Mouse (Mus musculus): ENCODE data around the gene Clstn1. TPM values are rescaled to one million over a fixed set of nuclear protein-coding genes. Genes with fewer than 3 reads are reported as not detected.
A peak's percentile ranks its signal among the peaks of the same experiment; 100 is the strongest.

Clstn1 gene
- total and polyA plus RNA-seq, 3 experiments, result 25.6 to 88.3 (median 86.7) TPM

DNA sequence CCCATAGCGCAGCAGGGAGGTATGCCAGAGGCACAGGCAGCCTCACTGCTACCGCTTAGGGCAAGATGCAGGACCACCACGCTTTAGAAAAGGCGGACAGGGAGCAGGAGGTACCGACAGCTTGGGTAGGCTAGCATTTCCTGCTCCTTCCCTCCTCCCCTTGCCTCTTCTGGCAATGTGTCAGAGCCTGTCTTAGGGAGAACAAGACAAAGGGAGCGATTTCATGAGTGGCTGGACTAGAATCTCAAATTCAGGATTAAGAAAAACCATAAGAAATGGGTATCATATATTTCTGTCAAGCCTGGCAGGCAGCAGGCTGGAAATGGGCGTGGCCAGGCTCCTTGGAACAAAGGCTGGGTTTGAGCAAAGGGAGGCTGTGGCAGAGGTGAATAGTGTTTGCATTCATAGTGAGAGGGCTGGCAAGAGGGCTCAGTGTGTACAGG is 23.3 kb upstream of the Clstn1 start:
- Histone ChIP-seq H3K9ac (ENCODE audit: low read depth, low read length) (peak overlapping the region; percentile 26), H3K4me3 (peak overlapping the region; percentile 28; the same call in 1 of the 2 replicates), H3K36me3 (ENCODE audit: control insufficient read depth, insufficient read depth, low read length) (no peaks in the 10 kb centered on the region), H3K27ac (peak overlapping the region; percentile 73), H3K79me2 (replicated peaks; ENCODE audit: control insufficient read depth, insufficient read depth, low read length) (no peaks in the 10 kb centered on the region; the same call in 1 of the 2 replicates), H3K4me1 (ENCODE audit: control insufficient read depth, insufficient read depth, low read length) (peaks cover 18% of the 10 kb centered on the region), H3K27me3 (ENCODE audit: control insufficient read depth, insufficient read depth, low read length) (no peaks in the 10 kb centered on the region)
- 37% methylated on average over 7 of the region's 7 CpGs for WGBS
- DNase-seq, result peak; percentile 28 to 46
- intact Hi-C loops (cut with DNase I), result no loop called here
- no peak for TF ChIP-seq EP300 (IDR thresholded peaks at IDR 0.05; ENCODE audit: insufficient read depth, low read depth, low read length)
- 0 out of 2 replicates have a peak, but pooled peaks have one; percentile 33 for TF ChIP-seq POLR2A (IDR thresholded peaks at IDR 0.05; ENCODE audit: insufficient read depth, low read depth, low read length)

DNA sequence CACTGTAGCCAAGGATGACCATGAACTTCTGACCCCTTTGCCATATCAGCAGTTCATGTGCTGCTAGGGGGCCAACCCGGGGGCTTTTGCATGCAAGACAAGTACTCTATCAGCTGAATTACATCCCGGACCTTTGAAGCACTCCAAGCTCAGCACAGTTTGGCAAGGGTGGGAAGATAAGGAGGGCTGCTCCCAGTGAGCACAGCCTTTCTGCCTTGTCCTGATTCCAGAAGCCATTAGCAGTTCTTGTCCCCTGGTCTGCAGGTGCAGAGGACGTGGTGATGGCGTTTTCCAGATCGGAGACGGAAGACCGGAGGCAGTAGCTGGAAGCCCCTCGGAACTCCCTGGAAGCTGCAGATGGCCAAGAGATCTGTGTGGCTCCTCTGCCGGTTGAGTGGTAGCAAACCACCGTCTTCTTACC is 22.3 kb upstream of the Clstn1 start:
- peaks cover 17% of the 10 kb centered on the region for H3K4me1 ChIP-seq (ENCODE audit: control insufficient read depth, insufficient read depth, low read length)

DNA sequence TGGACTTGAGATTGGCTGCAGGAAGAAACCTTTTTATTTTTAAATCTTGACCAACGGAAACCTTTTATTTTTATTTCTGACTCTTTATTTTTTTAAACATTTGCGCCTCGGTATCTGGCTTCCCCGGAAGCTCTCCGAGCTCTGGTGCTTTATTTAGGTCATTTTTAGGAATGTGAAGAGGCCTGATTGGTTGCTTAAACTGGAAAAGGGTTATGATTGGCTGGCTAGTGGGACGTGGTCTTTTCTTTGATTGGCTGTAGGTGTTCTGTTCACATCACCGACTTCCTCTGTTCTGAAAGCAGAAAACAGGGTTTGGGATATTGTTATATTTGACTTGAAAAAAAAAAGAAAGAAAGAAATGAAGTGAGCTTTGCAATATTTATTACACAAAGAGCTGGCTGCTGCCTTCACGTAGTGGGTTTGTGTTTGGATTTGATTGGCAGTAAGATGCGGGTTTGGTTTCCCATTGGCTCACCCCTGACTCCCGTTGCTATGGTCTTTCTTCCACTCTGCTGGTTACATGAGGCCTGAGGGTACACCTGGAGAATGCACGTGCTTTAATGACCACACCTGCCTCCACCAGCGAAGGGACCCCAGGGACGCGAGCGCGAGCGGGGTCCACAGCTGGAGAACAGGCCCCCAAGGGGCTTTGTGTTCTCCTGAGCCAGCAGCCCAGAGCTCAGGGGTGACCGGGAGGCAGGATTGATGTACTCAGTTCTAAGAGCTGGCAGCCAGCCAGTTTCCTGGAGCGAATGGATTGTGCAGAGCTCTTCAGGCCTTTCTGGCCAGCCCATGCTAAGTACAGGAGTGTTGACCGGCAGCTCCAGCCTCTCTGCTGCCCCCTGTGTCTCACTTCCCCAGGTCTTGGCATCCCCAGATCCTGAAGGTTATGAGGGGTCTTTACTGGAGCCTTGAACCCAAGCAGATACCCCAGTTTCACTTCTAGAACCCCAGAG is 21.5 kb upstream of the Clstn1 start:
- Histone ChIP-seq H3K4me1 (ENCODE audit: control insufficient read depth, insufficient read depth, low read length) (peaks cover 17% of the 10 kb centered on the region), H3K27me3 (ENCODE audit: control insufficient read depth, insufficient read depth, low read length) (no peaks in the 10 kb centered on the region), H3K9ac (ENCODE audit: low read depth, low read length) (no peak overlapping the region), H3K79me2 (replicated peaks; ENCODE audit: control insufficient read depth, insufficient read depth, low read length) (no peaks in the 10 kb centered on the region; the same call in 1 of the 2 replicates), H3K4me3 (no peak overlapping the region), H3K27ac (peak overlapping the region; percentile 63), H3K36me3 (ENCODE audit: control insufficient read depth, insufficient read depth, low read length) (no peaks in the 10 kb centered on the region)
- 36% methylated on average over 20 of the region's 20 CpGs for WGBS
- peak; percentile 46; the same call in 1 of the 2 replicates for TF ChIP-seq EP300 (IDR thresholded peaks at IDR 0.05; ENCODE audit: insufficient read depth, low read depth, low read length)
- TF ChIP-seq POLR2A (IDR thresholded peaks at IDR 0.05; ENCODE audit: insufficient read depth, low read depth, low read length), result no peak
- TF ChIP-seq CTCF (IDR thresholded peaks at IDR 0.05), result peak; percentile 80
- DNase-seq, result peak; percentile 81 to 87
- intact Hi-C loops (cut with DNase I), result loop anchor here (2.0 kb wide), 1 partner anchor 22 kb away; the partner anchor contains the start of gene Clstn1

More for the DNA sequence above, 22.3 kb upstream of the Clstn1 start:
- no peak overlapping the region for H3K4me3 ChIP-seq
- intact Hi-C loops (cut with DNase I), result loop anchor here (2.0 kb wide), 1 partner anchor 23 kb away; the partner anchor contains the start of gene Clstn1
- WGBS, result 40% methylated on average over 10 of the region's 10 CpGs
- no peak for DNase-seq
- H3K9ac ChIP-seq (ENCODE audit: low read depth, low read length), result no peak overlapping the region
- no peaks in the 10 kb centered on the region for H3K36me3 ChIP-seq (ENCODE audit: control insufficient read depth, insufficient read depth, low read length)
- peak overlapping the region; percentile 63; the same call in 1 of the 2 replicates for H3K27ac ChIP-seq
- no peaks in the 10 kb centered on the region; the same call in 1 of the 2 replicates for H3K79me2 ChIP-seq (replicated peaks; ENCODE audit: control insufficient read depth, insufficient read depth, low read length)
- TF ChIP-seq CTCF (IDR thresholded peaks at IDR 0.05) (no peak), EP300 (IDR thresholded peaks at IDR 0.05; ENCODE audit: insufficient read depth, low read depth, low read length) (no peak), POLR2A (IDR thresholded peaks at IDR 0.05; ENCODE audit: insufficient read depth, low read depth, low read length) (no peak)
- H3K27me3 ChIP-seq (ENCODE audit: control insufficient read depth, insufficient read depth, low read length), result no peaks in the 10 kb centered on the region

DNA sequence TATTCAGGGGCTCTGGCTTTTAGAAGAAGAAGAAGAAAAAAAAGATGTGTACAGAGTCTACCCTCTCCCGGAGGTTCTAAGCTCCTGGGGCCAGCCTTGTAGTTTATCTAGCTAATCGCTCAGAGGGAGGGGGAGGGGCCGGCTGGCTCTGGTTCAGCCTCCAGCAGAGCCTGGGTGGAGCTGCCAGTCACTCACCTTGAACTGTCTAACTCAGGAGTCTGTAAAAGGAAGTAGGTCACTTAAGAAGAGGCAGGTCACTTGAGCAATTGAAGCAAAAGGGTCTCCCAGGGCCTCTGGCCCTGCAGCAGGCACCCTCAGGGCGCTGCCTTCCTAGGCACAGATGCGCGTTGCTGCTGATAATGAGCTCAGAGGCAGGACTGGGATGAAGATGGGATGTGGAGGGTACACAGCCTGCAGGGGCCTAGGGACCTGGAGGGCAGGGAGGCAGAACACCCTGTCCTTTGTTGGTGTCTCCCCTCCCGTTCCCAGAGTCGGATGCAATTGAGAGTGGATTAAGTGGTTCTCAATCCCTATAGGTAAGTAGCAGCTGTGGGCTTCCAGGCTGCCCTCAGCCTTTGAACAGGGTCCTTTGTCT is 18.7 kb upstream of the Clstn1 start:
- H3K36me3 ChIP-seq (ENCODE audit: control insufficient read depth, insufficient read depth, low read length), result no peaks in the 10 kb centered on the region
- H3K4me3 ChIP-seq, result no peak overlapping the region
- TF ChIP-seq CTCF (IDR thresholded peaks at IDR 0.05) (no peak), POLR2A (IDR thresholded peaks at IDR 0.05; ENCODE audit: insufficient read depth, low read depth, low read length) (no peak), EP300 (IDR thresholded peaks at IDR 0.05; ENCODE audit: insufficient read depth, low read depth, low read length) (no peak)
- 60% methylated on average over 8 of the region's 8 CpGs for WGBS
- no peak overlapping the region for H3K9ac ChIP-seq (ENCODE audit: low read depth, low read length)
- H3K27ac ChIP-seq, result no peak overlapping the region
- H3K79me2 ChIP-seq (replicated peaks; ENCODE audit: control insufficient read depth, insufficient read depth, low read length), result no peaks in the 10 kb centered on the region; the same call in 1 of the 2 replicates
- no peak for DNase-seq
- no peaks in the 10 kb centered on the region for H3K27me3 ChIP-seq (ENCODE audit: control insufficient read depth, insufficient read depth, low read length)
- intact Hi-C loops (cut with DNase I), result no loop called here
- peaks cover 28% of the 10 kb centered on the region for H3K4me1 ChIP-seq (ENCODE audit: control insufficient read depth, insufficient read depth, low read length)

DNA sequence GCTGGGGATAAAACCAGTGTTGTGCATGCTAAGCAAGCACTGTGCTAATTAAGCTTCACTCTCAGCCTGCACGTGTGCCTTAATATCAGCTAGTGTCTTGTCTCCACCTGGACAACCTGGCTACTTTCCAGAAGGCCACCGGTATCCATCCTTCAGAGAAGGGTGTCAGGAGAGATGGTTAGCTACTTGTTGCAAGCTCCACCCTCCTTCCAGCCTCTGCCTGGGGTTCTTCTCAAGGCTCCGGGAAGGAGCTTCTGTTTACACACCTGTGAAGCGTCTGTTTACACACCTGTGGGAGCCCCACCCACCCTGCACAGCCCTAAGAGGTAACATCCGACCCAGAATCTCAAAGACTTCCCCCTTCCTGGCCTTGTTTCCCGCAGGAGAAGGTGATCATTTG is 17.6 kb upstream of the Clstn1 start:
- Histone ChIP-seq H3K36me3 (ENCODE audit: control insufficient read depth, insufficient read depth, low read length) (no peaks in the 10 kb centered on the region), H3K79me2 (replicated peaks; ENCODE audit: control insufficient read depth, insufficient read depth, low read length) (no peaks in the 10 kb centered on the region; the same call in 1 of the 2 replicates), H3K9ac (ENCODE audit: low read depth, low read length) (no peak overlapping the region), H3K4me1 (ENCODE audit: control insufficient read depth, insufficient read depth, low read length) (peaks cover 22% of the 10 kb centered on the region), H3K27me3 (ENCODE audit: control insufficient read depth, insufficient read depth, low read length) (no peaks in the 10 kb centered on the region), H3K4me3 (no peak overlapping the region), H3K27ac (no peak overlapping the region)
- 72% methylated on average over 6 of the region's 6 CpGs for WGBS
- TF ChIP-seq POLR2A (IDR thresholded peaks at IDR 0.05; ENCODE audit: insufficient read depth, low read depth, low read length) (no peak), EP300 (IDR thresholded peaks at IDR 0.05; ENCODE audit: insufficient read depth, low read depth, low read length) (no peak), CTCF (IDR thresholded peaks at IDR 0.05) (no peak)
- intact Hi-C loops (cut with DNase I), result no loop called here
- DNase-seq, result no peak

Measured in heart, adult 2 months (tissue).